Mouse (Mus musculus): ENCODE measurements at regions not wholly inside any gene's neighbourhood (a gene's known extent, or its start where the extent isn't known, plus 50 kb on each side); places are given as distances from the start of the nearest gene placed in this dataset.

DNA sequence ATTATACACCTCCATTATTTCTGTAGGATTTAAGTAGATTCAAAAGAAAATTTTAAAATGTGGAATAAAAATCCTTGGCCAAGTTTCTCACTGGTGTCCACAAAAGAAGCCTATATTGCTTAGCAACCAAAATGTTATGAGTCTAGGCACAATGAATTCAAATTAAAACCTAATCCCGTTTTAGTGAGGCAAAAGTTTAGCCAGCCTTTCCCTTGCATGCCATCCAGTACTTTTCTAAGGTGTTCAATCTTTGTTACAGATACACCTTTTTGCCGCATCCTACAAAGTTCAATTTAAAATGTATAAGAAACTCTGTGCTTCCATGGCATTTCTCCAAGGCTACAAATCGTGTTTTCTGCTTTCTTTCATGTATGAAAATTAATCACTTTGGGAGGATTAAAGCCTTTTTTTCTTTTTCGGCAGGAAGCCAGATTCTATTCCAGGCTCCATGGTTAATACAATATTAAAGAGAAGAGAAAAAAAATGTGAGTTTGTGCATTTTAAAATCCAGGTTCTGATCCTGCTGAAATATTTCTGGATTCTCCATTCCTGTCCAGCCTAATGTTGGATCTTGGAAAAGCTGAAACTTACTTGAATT, 463.8 kb downstream of the Kctd8 start:
- Histone ChIP-seq H3K9ac (replicated peaks; ENCODE audit: low read length) (no peak overlapping the region), H3K27me3 (ENCODE audit: insufficient read depth, low read length) (no peaks in the 10 kb centered on the region), H3K9me3 (ENCODE audit: low read length) (no peaks in the 10 kb centered on the region), H3K4me3 (ENCODE audit: low read length) (no peak overlapping the region), H3K36me3 (ENCODE audit: insufficient read depth, low read length) (no peaks in the 10 kb centered on the region), H3K27ac (no peak overlapping the region), H3K4me1 (ENCODE audit: insufficient read depth, low read length) (no peaks in the 10 kb centered on the region), H3K4me2 (ENCODE audit: low read depth, low read length) (no peak overlapping the region)
- WGBS = 43% methylated on average over 4 of the region's 4 CpGs
- peak; percentile 69 for DNase-seq (ENCODE audit: low spot score)
- ATAC-seq = no peak
- no peak for TF ChIP-seq CTCF (IDR thresholded peaks at IDR 0.05; ENCODE audit: low read depth)

GRCm38 (mm10) chr5:68871396-68871795, 470.1 kb downstream of the Kctd8 start:
- Histone ChIP-seq H3K9me3 (ENCODE audit: low read length) (no peaks in the 10 kb centered on the region), H3K9ac (replicated peaks; ENCODE audit: low read length) (no peak overlapping the region), H3K4me1 (ENCODE audit: insufficient read depth, low read length) (no peaks in the 10 kb centered on the region), H3K27ac (no peak overlapping the region), H3K4me3 (ENCODE audit: low read length) (no peak overlapping the region), H3K4me2 (ENCODE audit: low read depth, low read length) (no peak overlapping the region), H3K27me3 (ENCODE audit: insufficient read depth, low read length) (no peaks in the 10 kb centered on the region), H3K36me3 (ENCODE audit: insufficient read depth, low read length) (no peaks in the 10 kb centered on the region)
- ATAC-seq (no peak), DNase-seq (ENCODE audit: low spot score) (no peak)
- no peak for TF ChIP-seq CTCF (IDR thresholded peaks at IDR 0.05; ENCODE audit: low read depth)
- WGBS = 76% methylated on average over 2 of the region's 2 CpGs

Measured in hindbrain, postnatal 0 days (tissue).